Mouse (Mus musculus) megakaryocyte progenitor cell, adult 5-6 weeks (primary cell): ENCODE measurements around the gene Pla2g4b. TPM values are rescaled to one million over a fixed set of nuclear protein-coding genes. Genes with fewer than 3 reads are reported as not detected.
A peak's percentile ranks its signal among the peaks of the same experiment; 100 is the strongest.

Source experiments
- ATAC-seq: replicated peaks from 2 replicates; pipeline ENCODE4 v1.8.0; 2016; ENCODE audit warnings: mild to moderate bottlenecking, moderate TSS enrichment, inconsistent platforms; ENCODE audit not compliant: poor library complexity
- total RNA-seq, 2 experiments: library from RNA; stranded (forward) in 1 of 2; stranded (reverse) in 1 of 2; fragments of 157-497, 149-512 nt in 1 of 2; fragments of 200-1000 nt in 1 of 2; gene quantifications; 2 replicates each; pipeline versions ENCODE4 v1.2.3 to v1.2.4; 2015 to 2017

The Pla2g4b gene
- total RNA-seq, 2 experiments from 2014 or later = 1.2 to 3.7 TPM

GRCm38 (mm10) chr2:120060190-120060589, 27.0 kb downstream of the Pla2g4b start:
- ATAC-seq = no peak

- ATAC-seq = no peak
Observed at GRCm38 (mm10) chr2:120060651-120061050, 27.4 kb downstream of the Pla2g4b start.

GRCm38 (mm10) chr2:120062248-120062647, 29.0 kb downstream of the Pla2g4b start:
- no peak for ATAC-seq

GRCm38 (mm10) chr2:120064639-120065038, 31.4 kb downstream of the Pla2g4b start:
- ATAC-seq = no peak

- ATAC-seq = no peak
Observed at GRCm38 (mm10) chr2:120065243-120065642, 32.0 kb downstream of the Pla2g4b start.

- ATAC-seq = no peak
Observed at GRCm38 (mm10) chr2:120066224-120066623, 33.0 kb downstream of the Pla2g4b start.

- ATAC-seq = peak; percentile 76
Observed at GRCm38 (mm10) chr2:120068555-120069465, 35.6 kb downstream of the Pla2g4b start.

- no peak for ATAC-seq
Observed at GRCm38 (mm10) chr2:120069466-120069990, 36.3 kb downstream of the Pla2g4b start.

GRCm38 (mm10) chr2:120074096-120074495, 40.9 kb downstream of the Pla2g4b start:
- ATAC-seq = no peak

- ATAC-seq = peak; percentile 91
Observed at GRCm38 (mm10) chr2:120076076-120076705, 43.0 kb downstream of the Pla2g4b start.

GRCm38 (mm10) chr2:120082416-120082815, 49.2 kb downstream of the Pla2g4b start:
- no peak for ATAC-seq

GRCm38 (mm10) chr2:120084593-120085361, 51.6 kb downstream of the Pla2g4b start:
- peak; percentile 68; the same call in 1 of the 2 replicates for ATAC-seq

- ATAC-seq = no peak
Observed at GRCm38 (mm10) chr2:120086038-120086437, 52.8 kb downstream of the Pla2g4b start.

- ATAC-seq = no peak
Observed at GRCm38 (mm10) chr2:120087391-120087790, 54.2 kb downstream of the Pla2g4b start.

- no peak for ATAC-seq
Observed at GRCm38 (mm10) chr2:120087897-120088296, 54.7 kb downstream of the Pla2g4b start.

- ATAC-seq = no peak
Observed at GRCm38 (mm10) chr2:120090979-120091378, 57.8 kb downstream of the Pla2g4b start.

Other genes starting within 250 kb of the Pla2g4b start
- gene Rpap1, start 245.9 kb upstream of the Pla2g4b start, total RNA-seq (2015) = 6.6 TPM in 2 replicates
- gene Rpap1, start 245.9 kb upstream of the Pla2g4b start, total RNA-seq (2017) = 9.6 and 9.7 TPM in 2 replicates
- gene Tyro3, start 235.7 kb upstream of the Pla2g4b start, total RNA-seq (2015) = not detected in 2 replicates
- not detected in 2 replicates for gene Tyro3, start 235.7 kb upstream of the Pla2g4b start, total RNA-seq (2017)
- 60.7 and 96.3 TPM in 2 replicates for gene Mga, start 136.2 kb upstream of the Pla2g4b start, total RNA-seq (2015)
- gene Mga, start 136.2 kb upstream of the Pla2g4b start, total RNA-seq (2017) = 39.4 and 64.1 TPM in 2 replicates
- gene Mapkbp1, start 60.7 kb upstream of the Pla2g4b start, total RNA-seq (2015) = 3.2 and 4.0 TPM in 2 replicates
- gene Mapkbp1, start 60.7 kb upstream of the Pla2g4b start, total RNA-seq (2017) = 2.3 and 5.7 TPM in 2 replicates
- 2.6 and 5.0 TPM in 2 replicates for gene Jmjd7, start 5.9 kb upstream of the Pla2g4b start, total RNA-seq (2015)
- 1.7 and 5.4 TPM in 2 replicates for gene Jmjd7, start 5.9 kb upstream of the Pla2g4b start, total RNA-seq (2017)
- gene Gm28042, start 5.9 kb upstream of the Pla2g4b start, total RNA-seq (2015) = 2.2 and 4.1 TPM in 2 replicates
- 0.50 and 0.51 TPM in 2 replicates for gene Gm28042, start 5.9 kb upstream of the Pla2g4b start, total RNA-seq (2017)
- 22.8 and 24.8 TPM in 2 replicates for gene Ehd4, start 121.2 kb downstream of the Pla2g4b start, total RNA-seq (2015)
- 28.6 and 30.1 TPM in 2 replicates for gene Ehd4, start 121.2 kb downstream of the Pla2g4b start, total RNA-seq (2017)
- gene Pla2g4e, start 211.9 kb downstream of the Pla2g4b start, total RNA-seq (2015) = not detected in 2 replicates
- gene Pla2g4e, start 211.9 kb downstream of the Pla2g4b start, total RNA-seq (2017) = not detected in 2 replicates